11 mouse cellular contexts compared by ENCODE assay signal in genomic region chr12:112369581-112370371, GRCm38 (mm10).
A peak's percentile ranks its signal among the peaks of the same experiment; 100 is the strongest.
DNase-seq lines count a peak whose midpoint lies in the region; ATAC-seq lines count a peak whose summit lies in the region.
"Had no signal": no experiment of that assay in that cellular context is flagged by ENCODE, and none has a peak within 500 bp of the region (broad histone marks: within the 10 kb centered on the region; RNA-seq: fewer than 3 reads in every experiment).

No protein-coding gene starts in this region.

- no peak overlapping the region for H3K4me2 ChIP-seq in kidney, embryonic 14.5 days (replicated peaks; ENCODE audit: low read depth, low read length)
- H3K4me2 ChIP-seq: limb, embryonic 15.5 days had no signal

- H3K9me3 ChIP-seq in kidney, embryonic 14.5 days (ENCODE audit: control insufficient read depth, low read length), result peaks cover 4% of the 10 kb centered on the region; the same call in 1 of the 2 replicates
- H3K9me3 ChIP-seq: limb, embryonic 15.5 days had no signal

- ATAC-seq in kidney, embryonic 14.5 days (ENCODE audit: low FRiP score, low TSS enrichment), result peak; percentile 61
- ATAC-seq: CD4-positive, CD25-positive, alpha-beta regulatory T cell, adult 4 months; intestine, postnatal 0 days had no signal

- H3K27ac ChIP-seq in kidney, embryonic 14.5 days (ENCODE audit: low read depth, low read length), result no peak overlapping the region
- H3K27ac ChIP-seq: limb, embryonic 15.5 days had no signal

- no peak overlapping the region for H3K9ac ChIP-seq in kidney, embryonic 14.5 days (ENCODE audit: low read depth, low read length)
- H3K9ac ChIP-seq: limb, embryonic 15.5 days had no signal

- no peaks in the 10 kb centered on the region for H3K36me3 ChIP-seq in kidney, embryonic 14.5 days (ENCODE audit: control insufficient read depth, insufficient read depth, low read length)
- H3K36me3 ChIP-seq: limb, embryonic 15.5 days had no signal

- H3K4me1 ChIP-seq in kidney, embryonic 14.5 days (ENCODE audit: control insufficient read depth, insufficient read depth, low read length), result peaks cover 9% of the 10 kb centered on the region; the same call in 1 of the 2 replicates

- 45% methylated on average over 15 of the region's 15 CpGs for WGBS in kidney, embryonic 14.5 days

- 0 out of 2 replicates have a peak, but pooled peaks cover 4% of the 10 kb centered on the region for H3K27me3 ChIP-seq in kidney, embryonic 14.5 days (ENCODE audit: control insufficient read depth, insufficient read depth, low read length)

- H3K4me3 ChIP-seq in kidney, embryonic 14.5 days (ENCODE audit: low read length), result no peak overlapping the region
- H3K4me3 ChIP-seq: limb, embryonic 15.5 days had no signal

- DNase-seq in heart, adult 9 months (ENCODE audit: low spot score in 2 of 2), result peak; percentile 5 to 17
- no peak for DNase-seq in heart, adult 8-10 months (ENCODE audit: low spot score)
- peak; percentile 33 for DNase-seq in adipocyte (ENCODE audit: low spot score)
- DNase-seq in cerebellum, adult 9-10 months, result peak; percentile 33
- DNase-seq in right cerebral cortex, postnatal 10 days (ENCODE audit: low spot score in 2 of 2), result no peak
- DNase-seq in gastrocnemius, adult 8-10 months (ENCODE audit: low spot score in 2 of 2), result no peak
- DNase-seq: thymus, postnatal 25 days had no signal

Comparison
In these comparisons a context has a peak if more than half of its experiments do, and no peak if none do; other contexts are left out.
1. DNase-seq: peak in heart, adult 9 months (2 of 2), adipocyte (single experiment) and cerebellum, adult 9-10 months (single experiment); none in heart, adult 8-10 months (single experiment), right cerebral cortex, postnatal 10 days (0 of 2) and gastrocnemius, adult 8-10 months (0 of 2).